Mouse (Mus musculus) neural tube, embryonic 12.5 days (tissue): Measurements from ENCODE around the gene Zfp964. TPM values are rescaled to one million over a fixed set of nuclear protein-coding genes. Genes with fewer than 3 reads are reported as not detected.
A peak's percentile ranks its signal among the peaks of the same experiment; 100 is the strongest.
"Not testable (repeated sequence)": the region's sequence is repeated elsewhere in the genome, so short reads cannot be mapped to it uniquely, and the experiment has no call there.

Experiments used
- ATAC-seq: fragments of 200-750 bp; cut with Nextera tagmentation; 2 replicates; pipeline ENCODE4 v1.8.0; 2017; ENCODE audit warnings: low read depth, mild to moderate bottlenecking, moderate TSS enrichment, moderate library complexity; ENCODE audit not compliant: low FRiP score
- H3K27ac ChIP-seq: fragments of 300-500 bp; sonication (generic); 2 replicates; pipeline ENCODE4 v1.5.1; 2016
- H3K27me3 ChIP-seq: fragments of 300-500 bp; sonication (generic); replicated peaks from 2 replicates; pipeline ENCODE4 v1.6.1; 2016; ENCODE audit warnings: mild to moderate bottlenecking
- H3K36me3 ChIP-seq: fragments of 300-500 bp; sonication (generic); 2 replicates; pipeline ENCODE4 v1.6.1; 2016; ENCODE audit warnings: mild to moderate bottlenecking
- H3K4me1 ChIP-seq: fragments of 300-500 bp; sonication (generic); 2 replicates; pipeline ENCODE4 v1.6.1; 2016
- H3K4me2 ChIP-seq: fragments of 300-500 bp; sonication (generic); replicated peaks from 2 replicates; pipeline ENCODE4 v1.6.1; 2016; ENCODE audit warnings: mild to moderate bottlenecking
- H3K4me3 ChIP-seq: fragments of 300-500 bp; sonication (generic); 2 replicates; pipeline ENCODE4 v1.5.1; 2016
- H3K9ac ChIP-seq: fragments of 300-500 bp; sonication (generic); 2 replicates; pipeline ENCODE4 v1.6.1; 2016; ENCODE audit warnings: mild to moderate bottlenecking
- H3K9me3 ChIP-seq: fragments of 300-500 bp; sonication (generic); 2 replicates; pipeline ENCODE4 v1.6.1; 2016; ENCODE audit warnings: mild to moderate bottlenecking
- WGBS: fragments of 180-500 bp; shearing (Covaris S2); methylation state at CpG from one replicate; pipeline ENCODE4 v1.1.7; 2016; 5-methylcytosine and 5-hydroxymethylcytosine counted together
- polyA plus RNA-seq: library from polyadenylated mRNA; unstranded; fragments of >200 nt; fragmentation: Nextera tagmentation; extraction: Ambion mirVana; gene quantifications from 2 replicates; pipeline ENCODE4 v1.2.1, GENCODE M21; 2016

The Zfp964 gene
- 2.5 and 3.2 TPM in 2 replicates for polyA plus RNA-seq

DNA sequence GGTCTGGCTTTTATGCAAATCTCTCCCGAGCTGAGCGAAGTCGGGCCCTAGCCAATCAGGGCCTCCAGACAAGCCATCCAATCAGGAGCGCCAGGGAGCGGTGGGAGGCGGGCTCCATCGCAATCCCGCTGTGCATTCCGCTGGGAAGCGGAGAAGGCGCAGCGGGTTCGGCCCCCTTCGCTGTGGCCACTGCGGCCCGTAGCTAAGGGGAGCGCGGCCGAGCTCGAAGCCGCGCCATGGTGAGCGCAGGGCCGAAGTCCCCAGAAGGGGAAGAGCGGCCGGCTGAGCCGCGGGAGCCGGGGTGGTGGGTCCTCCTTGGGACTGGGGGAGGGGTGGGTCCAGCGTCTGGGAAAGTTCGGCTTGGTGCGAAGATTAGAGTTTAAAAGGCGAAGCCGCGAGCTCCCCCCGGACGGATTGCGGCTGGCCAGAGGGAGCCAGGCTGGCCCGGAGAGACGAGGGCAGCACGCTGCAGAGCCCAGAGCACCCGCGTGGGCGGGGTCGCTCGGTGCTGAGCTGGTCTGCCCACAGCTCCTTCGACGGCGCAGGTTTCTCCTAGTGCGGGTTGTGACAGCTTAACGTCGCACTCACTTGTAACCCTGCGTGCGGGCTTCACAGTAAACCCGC, at the start of gene Zfp964:
Gene Zfp964 (plus strand): TSS at position 122 of the 624 bp plus-strand sequence.
- peak within 1 kb of the TSS; percentile 76 for H3K9ac ChIP-seq
- H3K27ac ChIP-seq, result no peak within 1 kb of the TSS
- no peaks in the 10 kb centered on the region for H3K9me3 ChIP-seq
- H3K36me3 ChIP-seq, result peaks cover under 1% of the 10 kb centered on the region
- under 1% methylated on average over 55 of the region's 55 CpGs for WGBS
- H3K4me3 ChIP-seq, result peak within 1 kb of the TSS; percentile 61
- no peaks in the 10 kb centered on the region for H3K27me3 ChIP-seq
- H3K4me2 ChIP-seq, result peak within 1 kb of the TSS; percentile 83
- 0 out of 2 replicates have a peak, but pooled peaks cover 4% of the 10 kb centered on the region for H3K4me1 ChIP-seq
- ATAC-seq, result peak; percentile 99

DNA sequence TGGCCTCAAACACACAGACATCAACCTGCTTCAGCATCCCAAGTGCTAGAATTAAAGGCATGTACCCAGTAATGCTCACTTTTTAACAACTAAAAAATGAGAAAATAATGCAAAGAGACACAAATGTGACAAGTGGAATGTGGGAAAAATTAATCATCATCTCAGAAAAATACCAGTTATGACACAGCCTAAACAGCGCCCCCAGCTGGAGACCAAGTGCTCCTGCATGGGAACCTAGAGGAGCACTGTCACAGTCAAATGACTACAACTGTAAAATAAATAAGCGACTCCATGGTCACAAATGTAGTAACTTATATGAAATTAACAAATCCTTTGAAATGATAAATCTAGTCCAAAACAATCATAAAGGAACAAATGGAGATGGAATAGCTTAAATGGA, 39.6 kb upstream of the Zfp964 start:
- 62% methylated on average over 2 of the region's 2 CpGs for WGBS

DNA sequence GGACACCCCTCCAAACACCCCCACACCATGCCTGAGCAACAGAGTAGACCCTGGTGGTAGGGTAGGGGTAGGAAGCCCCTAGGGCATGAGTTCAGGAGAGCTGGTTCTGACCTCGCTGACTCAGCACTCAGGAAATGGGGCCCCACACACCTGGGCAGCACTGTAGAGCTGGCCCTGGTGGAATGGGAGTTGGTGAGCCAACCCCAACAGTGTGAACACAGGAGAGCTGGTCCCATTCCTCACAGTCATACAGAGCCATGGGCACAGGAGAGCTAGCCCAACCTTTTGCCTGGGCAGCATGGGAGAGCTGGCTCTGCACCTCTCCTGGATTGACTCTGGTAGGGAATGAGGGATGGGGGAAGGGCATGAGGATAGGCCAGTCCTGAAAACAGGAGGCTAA, 36.2 kb upstream of the Zfp964 start:
- Histone ChIP-seq H3K9me3 (no peaks in the 10 kb centered on the region), H3K4me1 (no peaks in the 10 kb centered on the region), H3K4me3 (no peak overlapping the region), H3K27ac (no peak overlapping the region), H3K27me3 (no peaks in the 10 kb centered on the region), H3K36me3 (peaks cover 48% of the 10 kb centered on the region), H3K9ac (no peak overlapping the region), H3K4me2 (no peak overlapping the region)
- 88% methylated on average over 1 of the region's 1 CpGs for WGBS
- ATAC-seq, result no peak

More for the DNA sequence above, 39.6 kb upstream of the Zfp964 start:
- H3K9ac ChIP-seq, result no peak overlapping the region
- H3K36me3 ChIP-seq, result peaks cover 78% of the 10 kb centered on the region
- H3K4me1 ChIP-seq, result no peaks in the 10 kb centered on the region
- H3K9me3 ChIP-seq, result no peaks in the 10 kb centered on the region
- no peak overlapping the region for H3K4me2 ChIP-seq
- no peaks in the 10 kb centered on the region for H3K27me3 ChIP-seq
- no peak overlapping the region for H3K27ac ChIP-seq
- ATAC-seq, result no peak
- no peak overlapping the region for H3K4me3 ChIP-seq

DNA sequence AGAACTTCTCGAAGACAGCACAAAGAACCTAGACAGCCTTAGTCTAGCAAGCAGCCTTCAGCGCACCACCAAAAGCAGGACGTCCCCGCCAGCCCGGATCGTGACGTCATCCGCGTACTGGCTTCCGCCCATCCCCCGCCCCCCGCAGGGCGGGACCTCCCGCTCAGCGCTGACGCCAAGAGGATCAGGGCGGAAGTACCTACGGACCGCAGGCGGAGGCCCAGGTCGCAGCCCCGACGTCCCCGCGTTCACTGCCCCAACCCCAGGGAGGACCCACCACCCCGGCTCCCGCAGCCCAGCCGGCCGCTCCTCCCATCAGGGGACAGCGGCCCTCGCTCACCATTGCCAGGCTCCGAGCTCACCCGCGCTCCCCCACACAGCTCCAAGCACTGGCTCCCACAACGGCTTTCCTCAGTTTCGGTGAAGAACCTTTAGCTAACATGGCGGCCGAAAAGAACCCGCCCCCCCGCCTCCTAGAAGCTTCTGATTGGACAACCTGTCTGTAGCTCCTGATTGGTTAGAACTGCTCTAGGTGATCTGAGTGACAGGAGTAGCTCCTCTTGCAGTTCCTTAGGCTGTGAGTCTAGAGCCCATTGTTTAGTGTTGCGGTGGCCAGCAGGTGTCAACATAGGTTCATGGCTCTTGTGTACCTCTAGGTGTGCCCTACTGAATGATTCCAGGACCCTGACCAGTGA, 29.0 kb upstream of the Zfp964 start, which contains the start of gene Zfp868:
Gene Zfp868 (minus strand): TSS at position 454 of the 695 bp plus-strand sequence.
- Histone ChIP-seq H3K4me1 (peaks cover 10% of the 10 kb centered on the region; the same call in 1 of the 2 replicates), H3K27ac (peak within 1 kb of the TSS; percentile 94), H3K36me3 (no peaks in the 10 kb centered on the region), H3K4me2 (peak within 1 kb of the TSS; percentile 56), H3K9me3 (no peaks in the 10 kb centered on the region), H3K27me3 (no peaks in the 10 kb centered on the region), H3K4me3 (peak within 1 kb of the TSS; percentile 65), H3K9ac (peak within 1 kb of the TSS; percentile 82)
- WGBS, result under 1% methylated on average over 41 of the region's 41 CpGs
- ATAC-seq, result peak; percentile 100

DNA sequence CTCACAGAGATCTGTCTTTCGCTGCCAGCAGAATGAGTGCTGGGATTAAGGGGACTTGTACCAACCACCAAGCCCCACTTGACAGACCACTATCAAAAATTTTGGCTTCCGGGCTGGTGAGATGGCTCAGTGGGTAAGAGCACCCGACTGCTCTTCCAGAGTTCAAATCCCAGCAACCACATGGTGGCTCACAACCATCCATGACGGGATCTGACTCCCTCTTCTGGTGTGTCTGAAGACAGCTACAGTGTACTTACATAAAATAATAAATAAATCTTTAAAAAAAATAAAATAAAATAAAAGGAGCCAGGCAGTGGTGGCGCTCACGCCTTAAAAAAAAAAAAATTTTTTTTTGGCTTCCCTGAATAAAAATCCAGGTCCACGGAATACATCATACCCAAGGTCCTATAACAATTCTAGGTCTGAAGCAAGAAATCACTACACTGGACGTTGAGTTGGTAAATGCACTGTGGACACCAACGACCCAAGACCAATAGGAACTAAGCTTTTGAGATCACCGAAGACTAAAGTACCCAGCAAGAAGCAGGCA, 396 bp upstream of the Zfp964 start:
- peak overlapping the region; percentile 83 for H3K4me2 ChIP-seq
- 0 out of 2 replicates have a peak, but pooled peaks cover 4% of the 10 kb centered on the region for H3K4me1 ChIP-seq
- ATAC-seq, result peak; percentile 10; the same call in 1 of the 2 replicates
- H3K9ac ChIP-seq, result no peak overlapping the region
- H3K27me3 ChIP-seq, result no peaks in the 10 kb centered on the region
- H3K4me3 ChIP-seq, result peak overlapping the region; percentile 16; the same call in 1 of the 2 replicates
- H3K36me3 ChIP-seq, result no peaks in the 10 kb centered on the region
- no peaks in the 10 kb centered on the region for H3K9me3 ChIP-seq
- no peak overlapping the region for H3K27ac ChIP-seq
- WGBS, result 46% methylated on average over 10 of the region's 10 CpGs

DNA sequence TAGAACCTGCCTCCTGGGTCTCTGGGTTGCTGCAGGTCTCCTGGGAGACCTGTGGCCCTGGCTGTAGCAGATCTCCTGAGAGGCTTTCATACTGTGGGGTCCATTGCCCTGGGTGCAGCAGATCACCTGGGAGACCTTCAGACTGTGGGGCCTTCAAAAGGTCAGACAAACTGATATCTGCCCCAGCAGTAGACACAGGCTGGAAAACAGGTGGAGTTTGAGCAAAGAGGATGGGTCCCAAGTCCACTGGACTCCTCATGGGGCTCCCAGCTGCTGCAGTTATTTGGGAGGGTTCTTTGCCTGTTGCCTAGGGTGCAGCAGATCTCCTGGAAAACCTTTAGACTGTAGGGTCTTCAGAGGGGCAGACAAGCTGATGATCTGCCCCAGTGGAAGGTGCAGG, 7.0 kb downstream of the Zfp964 start:
- peaks cover 33% of the 10 kb centered on the region for H3K36me3 ChIP-seq
- H3K4me1 ChIP-seq, result no peaks in the 10 kb centered on the region
- peaks cover 10% of the 10 kb centered on the region for H3K9me3 ChIP-seq
- no peak overlapping the region for H3K4me2 ChIP-seq
- H3K9ac ChIP-seq, result no peak overlapping the region
- no peaks in the 10 kb centered on the region for H3K27me3 ChIP-seq
- no peak overlapping the region for H3K27ac ChIP-seq
- ATAC-seq, result no peak
- no peak overlapping the region for H3K4me3 ChIP-seq

DNA sequence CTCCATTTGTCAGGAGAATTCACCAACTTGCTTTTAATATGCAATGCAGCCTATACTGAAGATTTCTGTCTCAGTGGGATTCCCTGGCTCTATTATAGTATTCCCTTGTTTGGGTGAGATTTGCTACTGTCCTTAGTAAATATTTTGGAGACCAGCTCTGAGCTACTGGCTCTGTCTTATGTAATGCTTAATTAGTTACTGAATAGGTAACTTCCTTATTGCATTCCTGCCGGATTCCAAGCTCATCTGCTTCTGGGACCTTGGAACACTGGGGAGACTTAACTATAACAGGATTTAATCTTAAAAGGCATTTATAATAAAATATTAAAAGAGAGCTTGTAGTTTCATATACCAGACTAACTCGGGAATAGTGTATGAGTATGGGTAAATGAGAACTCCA, 10.8 kb downstream of the Zfp964 start:
- ATAC-seq, result not testable (repeated sequence)
- 84% methylated on average over 2 of the region's 2 CpGs for WGBS

DNA sequence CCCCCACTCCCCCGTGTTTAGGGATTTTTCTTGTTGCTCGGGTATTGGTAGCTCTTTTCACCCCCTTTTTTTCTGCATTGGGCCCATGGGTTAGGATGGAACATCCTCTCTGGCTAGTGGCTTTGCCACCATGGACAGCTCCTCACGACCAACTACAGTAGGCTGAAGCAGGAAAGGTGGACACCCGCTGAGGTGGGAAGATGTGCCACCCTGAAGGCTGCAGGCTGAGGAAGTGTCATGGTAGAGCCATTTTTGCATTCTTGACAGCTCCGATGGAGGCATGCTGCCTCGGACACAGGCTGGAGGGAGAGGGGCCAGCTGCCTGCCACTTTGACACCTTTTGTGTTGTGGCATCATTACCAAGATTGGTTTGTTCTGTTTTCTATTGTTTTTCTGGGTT, 47.5 kb downstream of the Zfp964 start:
- ATAC-seq, result no peak
- Histone ChIP-seq H3K27me3 (no peaks in the 10 kb centered on the region), H3K9me3 (peaks cover 3% of the 10 kb centered on the region; the same call in 1 of the 2 replicates), H3K4me2 (no peak overlapping the region), H3K4me1 (no peaks in the 10 kb centered on the region), H3K36me3 (peaks cover 40% of the 10 kb centered on the region), H3K27ac (no peak overlapping the region), H3K9ac (no peak overlapping the region), H3K4me3 (no peak overlapping the region)
- 75% methylated on average over 6 of the region's 6 CpGs for WGBS

More for the DNA sequence above, 10.8 kb downstream of the Zfp964 start:
- not testable (repeated sequence) for H3K4me2 ChIP-seq, H3K27me3 ChIP-seq, H3K4me1 ChIP-seq, H3K9me3 ChIP-seq, H3K4me3 ChIP-seq, H3K27ac ChIP-seq, H3K9ac ChIP-seq
- peaks cover 27% of the 10 kb centered on the region for H3K36me3 ChIP-seq

DNA sequence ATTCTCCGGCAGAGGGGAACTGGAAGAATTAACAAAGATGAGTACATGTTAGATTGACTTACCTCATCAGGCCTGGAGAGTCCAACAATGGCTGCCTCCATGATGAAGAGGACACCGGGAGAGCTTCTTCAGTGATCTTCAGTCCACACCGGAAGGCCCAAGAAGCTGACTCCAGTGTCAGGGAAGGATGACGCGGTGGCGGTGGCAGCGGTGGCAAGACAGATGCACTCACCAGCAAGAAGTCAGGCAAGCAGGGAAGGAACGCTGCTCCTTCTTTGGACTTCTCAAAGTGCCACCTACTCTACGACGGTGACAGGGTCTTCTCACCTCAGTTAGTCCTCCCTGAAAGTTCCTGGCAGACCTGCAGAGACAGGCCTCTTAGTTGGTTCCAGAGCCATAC, 56.3 kb downstream of the Zfp964 start, which contains the start of gene Zfp869:
Gene Zfp869 (minus strand): TSS at position 101 of the 400 bp plus-strand sequence.
- ATAC-seq, H3K27me3 ChIP-seq, H3K4me2 ChIP-seq, H3K27ac ChIP-seq, H3K9me3 ChIP-seq, H3K4me3 ChIP-seq, H3K4me1 ChIP-seq, H3K9ac ChIP-seq: not testable (repeated sequence)
- WGBS, result 93% methylated on average over 10 of the region's 10 CpGs
- peaks cover 59% of the 10 kb centered on the region for H3K36me3 ChIP-seq

DNA sequence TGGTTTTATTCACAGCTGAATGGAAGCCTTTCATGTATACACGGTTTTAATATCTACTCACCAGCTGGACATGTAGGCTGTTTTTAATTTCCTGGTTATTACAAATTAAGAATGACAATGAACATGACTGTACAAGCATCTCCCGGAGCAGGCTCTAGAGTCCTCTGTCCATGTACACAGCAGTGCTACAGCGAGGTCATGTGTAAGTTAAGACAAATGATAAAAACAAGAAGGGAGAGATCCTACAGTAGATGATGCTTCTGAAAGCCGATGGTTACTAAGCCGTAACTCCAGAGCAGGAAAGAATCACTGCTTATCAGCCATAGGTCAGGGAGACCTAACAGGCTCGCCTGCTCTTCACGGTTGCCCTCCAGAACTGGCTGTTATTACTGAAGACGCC, 59.2 kb downstream of the Zfp964 start:
- no peak for ATAC-seq
- Histone ChIP-seq H3K9me3 (no peaks in the 10 kb centered on the region), H3K27ac (no peak overlapping the region), H3K9ac (no peak overlapping the region), H3K27me3 (no peaks in the 10 kb centered on the region), H3K4me3 (no peak overlapping the region), H3K4me2 (no peak overlapping the region), H3K36me3 (peaks cover 30% of the 10 kb centered on the region), H3K4me1 (peaks cover 7% of the 10 kb centered on the region)
- 90% methylated on average over 8 of the region's 8 CpGs for WGBS

DNA sequence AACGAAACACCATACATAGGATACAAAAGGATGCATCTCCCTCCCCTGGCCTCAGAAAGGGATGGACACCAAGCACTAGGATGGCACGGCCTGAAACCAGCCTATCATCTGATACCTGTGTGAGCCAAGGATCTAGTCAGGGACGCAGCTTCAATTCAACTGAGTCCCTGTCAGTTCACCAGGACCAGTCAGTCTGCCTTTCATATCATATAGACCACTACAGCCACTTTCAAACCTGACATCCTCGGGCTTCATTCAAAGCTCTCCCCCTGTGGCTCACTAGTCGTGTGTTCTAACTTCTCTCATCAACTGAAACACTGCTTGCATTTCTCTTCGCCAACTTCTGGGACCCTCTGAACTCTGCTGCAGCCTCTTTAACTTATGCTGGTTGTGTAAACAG, 61.1 kb downstream of the Zfp964 start:
- no peak overlapping the region for H3K9ac ChIP-seq

More for the DNA sequence above, 61.1 kb downstream of the Zfp964 start:
- Histone ChIP-seq H3K4me2 (peak overlapping the region; percentile 54), H3K27ac (no peak overlapping the region), H3K4me3 (0 out of 2 replicates have a peak overlapping the region, but pooled peaks have one; percentile 9), H3K4me1 (peaks cover 7% of the 10 kb centered on the region), H3K27me3 (no peaks in the 10 kb centered on the region), H3K9me3 (no peaks in the 10 kb centered on the region), H3K36me3 (peaks cover 13% of the 10 kb centered on the region)
- 86% methylated on average over 6 of the region's 6 CpGs for WGBS
- ATAC-seq, result no peak
